Mouse (Mus musculus) G1E (cell line): ENCODE measurements around the gene Acot9. TPM values are rescaled to one million over a fixed set of nuclear protein-coding genes. Genes with fewer than 3 reads are reported as not detected.

ENCODE experiments used
- ATAC-seq: 2 replicates; pipeline ENCODE4 v1.8.0; 2016; ENCODE audit warnings: mild to moderate bottlenecking; ENCODE audit not compliant: insufficient number of reproducible peaks, poor library complexity, low FRiP score, severe bottlenecking; ENCODE audit errors: extremely low read depth
- DNase-seq: peaks from one replicate; pipeline ENCODE4 v3.0.0; 2012; ENCODE audit warnings: low spot score
- H3K27me3 ChIP-seq: 2 replicates; pipeline ENCODE4 v1.6.1; 2012; ENCODE audit warnings: mild to moderate bottlenecking, low read length, inconsistent platforms; ENCODE audit not compliant: insufficient read depth
- H3K36me3 ChIP-seq: replicated peaks from 2 replicates; pipeline ENCODE3; 2012; ENCODE audit warnings: mild to moderate bottlenecking, inconsistent platforms
- H3K4me1 ChIP-seq: 2 replicates; pipeline ENCODE4 v1.6.1; 2012; ENCODE audit warnings: low read depth, low read length, inconsistent platforms, mixed read lengths; ENCODE audit not compliant: insufficient read depth
- H3K4me3 ChIP-seq: 2 replicates; pipeline ENCODE4 v1.5.1; 2012; ENCODE audit warnings: low read depth, mild to moderate bottlenecking, inconsistent platforms, low read length, moderate library complexity, mixed read lengths
- H3K9me3 ChIP-seq: replicated peaks from 2 replicates; pipeline ENCODE4 v1.6.1; 2012; ENCODE audit warnings: inconsistent platforms
- CTCF ChIP-seq: IDR thresholded peaks from 2 replicates; pipeline ENCODE4 v1.5.1; 2012; ENCODE audit warnings: low read depth, low read length, inconsistent platforms, mixed read lengths
- GATA1 ChIP-seq: IDR thresholded peaks from 2 replicates; pipeline ENCODE4 v1.6.1; 2012; ENCODE audit warnings: borderline replicate concordance, low read length, inconsistent platforms, mixed read lengths
- GATA2 ChIP-seq: IDR thresholded peaks from 2 replicates; pipeline ENCODE4 v1.6.1; 2012; ENCODE audit warnings: low read depth, low read length, inconsistent platforms, borderline replicate concordance
- POLR2AphosphoS5 ChIP-seq: IDR thresholded peaks from 2 replicates; pipeline ENCODE4 v1.6.1; 2012; ENCODE audit warnings: low read depth, low read length, inconsistent platforms; ENCODE audit not compliant: insufficient replicate concordance
- TAL1 ChIP-seq: conservative IDR thresholded peaks from 2 replicates; pipeline ENCODE4 v1.6.1; 2012; ENCODE audit warnings: low read depth, low read length, inconsistent platforms, mixed read lengths
- polyA plus RNA-seq: library from polyadenylated mRNA; stranded (reverse); fragments of >175 nt; gene quantifications from 2 replicates; pipeline ENCODE4 v1.2.3, GENCODE M21; 2012
- total RNA-seq, 2 experiments: library from RNA; stranded (forward) in 1 of 2; stranded (reverse) in 1 of 2; fragments of 200-1000 nt in 1 of 2; fragments of >200 nt in 1 of 2; fragmentation: Nextera tagmentation in 1 of 2; gene quantifications; 2 replicates each; pipeline ENCODE4 v1.2.3; 2014 to 2017

Gene Acot9
- total and polyA plus RNA-seq, 3 experiments = 4.5 to 32.6 (median 22.6) TPM

- Histone ChIP-seq H3K4me1 (no peaks in the 10 kb centered on the region), H3K36me3 (peaks cover 2% of the 10 kb centered on the region), H3K4me3 (peak overlapping the region; percentile 80), H3K27me3 (no peaks in the 10 kb centered on the region), H3K9me3 (no peaks in the 10 kb centered on the region)
- DNase-seq (no peak), ATAC-seq (no peak)
- no peak for TF ChIP-seq POLR2AphosphoS5
- TF ChIP-seq TAL1 = no peak
- TF ChIP-seq GATA1 = no peak
- TF ChIP-seq CTCF = no peak
- TF ChIP-seq GATA2 = no peak
Measured at GRCm38 (mm10) chrX:155262915-155263252, 641 bp downstream of the Acot9 start.

GRCm38 (mm10) chrX:155278483-155278882 lies 16.2 kb downstream of the Acot9 start:
- Histone ChIP-seq H3K9me3 (no peaks in the 10 kb centered on the region), H3K27me3 (no peaks in the 10 kb centered on the region), H3K4me3 (no peak overlapping the region), H3K4me1 (no peaks in the 10 kb centered on the region), H3K36me3 (peaks cover 20% of the 10 kb centered on the region)
- ATAC-seq (no peak), DNase-seq (no peak)
- TF ChIP-seq GATA2 = no peak
- TF ChIP-seq TAL1 = no peak
- TF ChIP-seq CTCF = no peak
- no peak for TF ChIP-seq GATA1
- no peak for TF ChIP-seq POLR2AphosphoS5

GRCm38 (mm10) chrX:155280427-155281044 lies 18.3 kb downstream of the Acot9 start:
- peaks cover 16% of the 10 kb centered on the region for H3K36me3 ChIP-seq
- DNase-seq (no peak), ATAC-seq (no peak)
- H3K9me3 ChIP-seq = no peaks in the 10 kb centered on the region
- H3K4me3 ChIP-seq = no peak overlapping the region
- TF ChIP-seq GATA2 (no peak), POLR2AphosphoS5 (no peak), GATA1 (no peak), CTCF (no peak)
- H3K27me3 ChIP-seq = no peaks in the 10 kb centered on the region
- no peaks in the 10 kb centered on the region for H3K4me1 ChIP-seq

- no peak for ATAC-seq
Measured at GRCm38 (mm10) chrX:155306390-155306789, 44.1 kb downstream of the Acot9 start.

GRCm38 (mm10) chrX:155318005-155318404 lies 55.8 kb downstream of the Acot9 start:
- H3K4me3 ChIP-seq = no peak overlapping the region
- DNase-seq (no peak), ATAC-seq (peak; percentile 68)
- H3K9me3 ChIP-seq = no peaks in the 10 kb centered on the region
- no peaks in the 10 kb centered on the region for H3K4me1 ChIP-seq
- no peaks in the 10 kb centered on the region for H3K36me3 ChIP-seq
- no peaks in the 10 kb centered on the region for H3K27me3 ChIP-seq
- TF ChIP-seq CTCF (peak; percentile 35; the same call in 1 of the 2 replicates), POLR2AphosphoS5 (no peak)

More at GRCm38 (mm10) chrX:155306390-155306789, 44.1 kb downstream of the Acot9 start:
- no peak for DNase-seq
- TF ChIP-seq GATA2 = no peak
- TF ChIP-seq GATA1 = no peak
- no peak for TF ChIP-seq POLR2AphosphoS5
- TF ChIP-seq CTCF = no peak
- TF ChIP-seq TAL1 = no peak
- Histone ChIP-seq H3K4me1 (no peaks in the 10 kb centered on the region), H3K9me3 (no peaks in the 10 kb centered on the region), H3K27me3 (no peaks in the 10 kb centered on the region), H3K4me3 (no peak overlapping the region), H3K36me3 (no peaks in the 10 kb centered on the region)

- DNase-seq = no peak
- no peak for ATAC-seq
- H3K4me3 ChIP-seq = peak overlapping the region; percentile 77
- H3K27me3 ChIP-seq = no peaks in the 10 kb centered on the region
- H3K36me3 ChIP-seq = peaks cover 5% of the 10 kb centered on the region
- no peaks in the 10 kb centered on the region for H3K9me3 ChIP-seq
- TF ChIP-seq GATA1 = no peak
- TF ChIP-seq CTCF = no peak
- TF ChIP-seq GATA2 = no peak
- TF ChIP-seq TAL1 = no peak
- no peak for TF ChIP-seq POLR2AphosphoS5
- peaks cover 19% of the 10 kb centered on the region; the same call in 1 of the 2 replicates for H3K4me1 ChIP-seq
Measured at GRCm38 (mm10) chrX:155337567-155337904, 75.3 kb downstream of the Acot9 start.
